Mouse (Mus musculus): ENCODE measurements around the gene Uchl4. TPM values are rescaled to one million over a fixed set of nuclear protein-coding genes. Genes with fewer than 3 reads are reported as not detected.

Gene Uchl4
- polyA plus RNA-seq, 1 experiment: not detected

GRCm38 (mm10) chr9:64219305-64219704 is 15.7 kb upstream of the Uchl4 start:
- Histone ChIP-seq H3K27ac (ENCODE audit: insufficient read depth, low read length) (no peak overlapping the region), H3K4me3 (ENCODE audit: extremely low read depth, insufficient read depth, insufficient read length) (no peak overlapping the region), H3K36me3 (ENCODE audit: control insufficient read depth, insufficient read depth, low read length) (peaks cover under 1% of the 10 kb centered on the region; the same call in 1 of the 2 replicates), H3K27me3 (ENCODE audit: control insufficient read depth, insufficient read depth, low read length) (no peaks in the 10 kb centered on the region), H3K4me1 (ENCODE audit: control insufficient read depth, insufficient read depth, insufficient read length) (no peaks in the 10 kb centered on the region)
- WGBS: 95% methylated on average over 1 of the region's 1 CpGs
- TF ChIP-seq POLR2A (IDR thresholded peaks at IDR 0.05; ENCODE audit: low read depth, low read length): no peak
- no peak for TF ChIP-seq CTCF (IDR thresholded peaks at IDR 0.05; ENCODE audit: extremely low read depth, insufficient read depth, insufficient read length, insufficient replicate concordance)
- DNase-seq (ENCODE audit: low read depth in 1 of 2, low spot score in 2 of 2): no peak

GRCm38 (mm10) chr9:64219772-64220420 is 15.1 kb upstream of the Uchl4 start:
- TF ChIP-seq CTCF (IDR thresholded peaks at IDR 0.05; ENCODE audit: extremely low read depth, insufficient read depth, insufficient read length, insufficient replicate concordance) (no peak), POLR2A (IDR thresholded peaks at IDR 0.05; ENCODE audit: low read depth, low read length) (no peak)
- WGBS: 90% methylated on average over 10 of the region's 10 CpGs

DNA sequence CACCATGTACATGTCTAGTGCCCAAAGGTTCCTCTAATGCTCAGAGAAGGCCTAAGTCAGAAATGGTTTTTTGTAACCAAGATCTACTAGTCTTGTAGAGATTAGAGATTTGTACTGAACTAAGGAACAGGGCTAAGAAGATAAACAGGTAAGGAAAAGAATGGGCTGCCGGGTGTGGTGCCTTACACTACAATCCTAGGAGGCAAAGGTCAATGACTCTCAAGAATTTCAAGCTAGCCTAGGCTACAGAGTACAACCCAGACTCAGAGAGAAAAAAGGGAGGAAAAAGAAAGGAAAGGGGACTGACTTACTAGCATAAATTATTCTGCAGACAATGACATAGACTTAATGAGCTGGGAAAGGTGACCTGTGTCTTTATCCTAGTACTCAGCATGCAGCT is 14.4 kb upstream of the Uchl4 start:
- TF ChIP-seq POLR2A (IDR thresholded peaks at IDR 0.05; ENCODE audit: low read depth, low read length) (no peak), CTCF (IDR thresholded peaks at IDR 0.05; ENCODE audit: extremely low read depth, insufficient read depth, insufficient read length, insufficient replicate concordance) (no peak)
- no peaks in the 10 kb centered on the region for H3K27me3 ChIP-seq (ENCODE audit: control insufficient read depth, insufficient read depth, low read length)
- H3K27ac ChIP-seq (ENCODE audit: insufficient read depth, low read length): no peak overlapping the region
- H3K4me1 ChIP-seq (ENCODE audit: control insufficient read depth, insufficient read depth, insufficient read length): no peaks in the 10 kb centered on the region
- DNase-seq (ENCODE audit: low read depth in 1 of 2, low spot score in 2 of 2): no peak
- 95% methylated on average over 1 of the region's 1 CpGs for WGBS
- no peak overlapping the region for H3K4me3 ChIP-seq (ENCODE audit: extremely low read depth, insufficient read depth, insufficient read length)
- no peaks in the 10 kb centered on the region for H3K36me3 ChIP-seq (ENCODE audit: control insufficient read depth, insufficient read depth, low read length)

More at GRCm38 (mm10) chr9:64219772-64220420, 15.1 kb upstream of the Uchl4 start:
- no peak for DNase-seq (ENCODE audit: low read depth in 1 of 2, low spot score in 2 of 2)
- no peak overlapping the region for H3K4me3 ChIP-seq (ENCODE audit: extremely low read depth, insufficient read depth, insufficient read length)
- no peaks in the 10 kb centered on the region for H3K27me3 ChIP-seq (ENCODE audit: control insufficient read depth, insufficient read depth, low read length)
- no peaks in the 10 kb centered on the region for H3K4me1 ChIP-seq (ENCODE audit: control insufficient read depth, insufficient read depth, insufficient read length)
- no peak overlapping the region for H3K27ac ChIP-seq (ENCODE audit: insufficient read depth, low read length)
- H3K36me3 ChIP-seq (ENCODE audit: control insufficient read depth, insufficient read depth, low read length): no peaks in the 10 kb centered on the region

GRCm38 (mm10) chr9:64221480-64221879 is 13.5 kb upstream of the Uchl4 start:
- no peak for DNase-seq (ENCODE audit: low read depth in 1 of 2, low spot score in 2 of 2)
- Histone ChIP-seq H3K4me1 (ENCODE audit: control insufficient read depth, insufficient read depth, insufficient read length) (no peaks in the 10 kb centered on the region), H3K27me3 (ENCODE audit: control insufficient read depth, insufficient read depth, low read length) (no peaks in the 10 kb centered on the region), H3K27ac (ENCODE audit: insufficient read depth, low read length) (no peak overlapping the region), H3K36me3 (ENCODE audit: control insufficient read depth, insufficient read depth, low read length) (no peaks in the 10 kb centered on the region), H3K4me3 (ENCODE audit: extremely low read depth, insufficient read depth, insufficient read length) (no peak overlapping the region)
- 80% methylated on average over 4 of the region's 4 CpGs for WGBS
- TF ChIP-seq CTCF (IDR thresholded peaks at IDR 0.05; ENCODE audit: extremely low read depth, insufficient read depth, insufficient read length, insufficient replicate concordance) (no peak), POLR2A (IDR thresholded peaks at IDR 0.05; ENCODE audit: low read depth, low read length) (no peak)

GRCm38 (mm10) chr9:64222098-64222497 is 12.9 kb upstream of the Uchl4 start:
- Histone ChIP-seq H3K36me3 (ENCODE audit: control insufficient read depth, insufficient read depth, low read length) (no peaks in the 10 kb centered on the region), H3K4me3 (ENCODE audit: extremely low read depth, insufficient read depth, insufficient read length) (no peak overlapping the region), H3K4me1 (ENCODE audit: control insufficient read depth, insufficient read depth, insufficient read length) (no peaks in the 10 kb centered on the region), H3K27me3 (ENCODE audit: control insufficient read depth, insufficient read depth, low read length) (no peaks in the 10 kb centered on the region), H3K27ac (ENCODE audit: insufficient read depth, low read length) (no peak overlapping the region)
- WGBS: 43% methylated on average over 2 of the region's 2 CpGs
- no peak for DNase-seq (ENCODE audit: low read depth in 1 of 2, low spot score in 2 of 2)
- TF ChIP-seq CTCF (IDR thresholded peaks at IDR 0.05; ENCODE audit: extremely low read depth, insufficient read depth, insufficient read length, insufficient replicate concordance): no peak
- no peak for TF ChIP-seq POLR2A (IDR thresholded peaks at IDR 0.05; ENCODE audit: low read depth, low read length)

- no peaks in the 10 kb centered on the region for H3K36me3 ChIP-seq (ENCODE audit: control insufficient read depth, insufficient read depth, low read length)
- H3K27me3 ChIP-seq (ENCODE audit: control insufficient read depth, insufficient read depth, low read length): no peaks in the 10 kb centered on the region
- no peak overlapping the region for H3K4me3 ChIP-seq (ENCODE audit: extremely low read depth, insufficient read depth, insufficient read length)
- TF ChIP-seq POLR2A (IDR thresholded peaks at IDR 0.05; ENCODE audit: low read depth, low read length) (no peak), CTCF (IDR thresholded peaks at IDR 0.05; ENCODE audit: extremely low read depth, insufficient read depth, insufficient read length, insufficient replicate concordance) (no peak)
- H3K4me1 ChIP-seq (ENCODE audit: control insufficient read depth, insufficient read depth, insufficient read length): peaks cover 7% of the 10 kb centered on the region; the same call in 1 of the 2 replicates
- H3K27ac ChIP-seq (ENCODE audit: insufficient read depth, low read length): no peak overlapping the region
- DNase-seq (ENCODE audit: low read depth in 1 of 2, low spot score in 2 of 2): no peak
Measured at GRCm38 (mm10) chr9:64225805-64226204, 9.2 kb upstream of the Uchl4 start.

DNA sequence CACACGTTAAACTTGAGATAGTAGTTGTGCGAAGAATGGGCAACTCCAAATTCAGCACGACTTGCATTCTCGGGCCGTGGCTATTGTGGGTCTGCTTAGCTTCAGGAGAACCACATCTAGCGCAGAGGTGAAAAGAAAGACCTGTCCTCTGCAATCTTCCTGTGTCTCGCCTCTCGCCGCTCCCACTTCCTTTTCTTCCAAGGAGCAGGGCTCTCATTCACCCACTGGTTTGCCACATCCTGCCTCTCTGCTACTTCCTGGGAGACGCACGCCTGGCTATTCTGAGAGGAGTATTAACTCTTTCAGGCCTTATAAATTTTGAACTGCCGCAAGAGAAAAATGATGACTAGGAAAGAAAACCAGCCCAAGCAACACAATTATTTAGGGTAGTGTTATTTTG is 7.3 kb upstream of the Uchl4 start:
- Histone ChIP-seq H3K4me1 (ENCODE audit: control insufficient read depth, insufficient read depth, insufficient read length) (peaks cover 7% of the 10 kb centered on the region; the same call in 1 of the 2 replicates), H3K36me3 (ENCODE audit: control insufficient read depth, insufficient read depth, low read length) (no peaks in the 10 kb centered on the region), H3K27ac (ENCODE audit: insufficient read depth, low read length) (0 out of 2 replicates have a peak overlapping the region, but pooled peaks have one; percentile 23), H3K4me3 (ENCODE audit: extremely low read depth, insufficient read depth, insufficient read length) (no peak overlapping the region; the same call in 1 of the 2 replicates), H3K27me3 (ENCODE audit: control insufficient read depth, insufficient read depth, low read length) (no peaks in the 10 kb centered on the region)
- DNase-seq (ENCODE audit: low read depth in 1 of 2, low spot score in 2 of 2): no peak
- 19% methylated on average over 12 of the region's 12 CpGs for WGBS
- TF ChIP-seq CTCF (IDR thresholded peaks at IDR 0.05; ENCODE audit: extremely low read depth, insufficient read depth, insufficient read length, insufficient replicate concordance): no peak
- no peak for TF ChIP-seq POLR2A (IDR thresholded peaks at IDR 0.05; ENCODE audit: low read depth, low read length)
